Mouse (Mus musculus) heart, embryonic 11.5 days (tissue): ENCODE data around the gene Ak9. TPM values are rescaled to one million over a fixed set of nuclear protein-coding genes. Genes with fewer than 3 reads are reported as not detected.

Experiments
- ATAC-seq: fragments of 200-750 bp; cut with Nextera tagmentation; replicated peaks from 2 replicates; pipeline ENCODE4 v1.8.0; 2017; ENCODE audit warnings: moderate library complexity; ENCODE audit not compliant: insufficient number of reproducible peaks, low FRiP score, low TSS enrichment
- H3K27ac ChIP-seq: fragments of 300-500 bp; sonication (generic); 2 replicates; pipeline ENCODE4 v1.5.1; 2014; ENCODE audit warnings: mild to moderate bottlenecking, low read depth, low read length
- H3K27me3 ChIP-seq: fragments of 300-500 bp; sonication (generic); 2 replicates; pipeline ENCODE4 v1.6.1; 2014; ENCODE audit warnings: mild to moderate bottlenecking, low read length, mixed read lengths; ENCODE audit not compliant: control insufficient read depth, insufficient read depth
- H3K36me3 ChIP-seq: fragments of 300-500 bp; sonication (generic); 2 replicates; pipeline ENCODE4 v1.6.1; 2014; ENCODE audit warnings: mild to moderate bottlenecking, low read length, moderate library complexity, mixed read lengths; ENCODE audit not compliant: control insufficient read depth, insufficient read depth
- H3K4me1 ChIP-seq: fragments of 300-500 bp; sonication (generic); 2 replicates; pipeline ENCODE4 v1.6.1; 2014; ENCODE audit warnings: low read length; ENCODE audit not compliant: control insufficient read depth, insufficient read depth
- H3K4me2 ChIP-seq: fragments of 300-500 bp; sonication (generic); 2 replicates; pipeline ENCODE4 v1.6.1; 2014; ENCODE audit warnings: mild to moderate bottlenecking, moderate library complexity
- H3K4me3 ChIP-seq: fragments of 300-500 bp; sonication (generic); 2 replicates; pipeline ENCODE4 v1.5.1; 2014; ENCODE audit warnings: low read depth, low read length
- H3K9ac ChIP-seq: fragments of 300-500 bp; sonication (generic); 2 replicates; pipeline ENCODE4 v1.6.1; 2014; ENCODE audit warnings: mild to moderate bottlenecking, low read depth, low read length, moderate library complexity
- H3K9me3 ChIP-seq: fragments of 300-500 bp; sonication (generic); replicated peaks from 2 replicates; pipeline ENCODE4 v1.6.1; 2016; ENCODE audit warnings: low read length; ENCODE audit not compliant: control insufficient read depth
- WGBS: fragments of 180-500 bp; shearing (Covaris S2); extraction: QIAGEN DNeasy Blood & Tissue Kit; methylation state at CpG from one replicate; pipeline ENCODE4 v1.1.7; 2014; ENCODE audit not compliant: insufficient replicate concordance; 5-methylcytosine and 5-hydroxymethylcytosine counted together
- polyA plus RNA-seq: library from polyadenylated mRNA; unstranded; fragments of >200 nt; fragmentation: Nextera tagmentation; extraction: Ambion mirVana; gene quantifications from 2 replicates; pipeline ENCODE4 v1.2.1, GENCODE M21; 2014

The Ak9 gene
- polyA plus RNA-seq, 1 experiment from 2014 or later = 0.20 TPM

- Histone ChIP-seq H3K4me1 (no peaks in the 10 kb centered on the region), H3K4me3 (no peak overlapping the region), H3K27me3 (no peaks in the 10 kb centered on the region), H3K9ac (no peak overlapping the region), H3K9me3 (no peaks in the 10 kb centered on the region), H3K27ac (no peak overlapping the region), H3K4me2 (no peak overlapping the region), H3K36me3 (no peaks in the 10 kb centered on the region)
- no peak for ATAC-seq
- 81% methylated on average over 2 of the region's 2 CpGs for WGBS
These were observed 23.0 kb upstream of the Ak9 start for GRCm38 (mm10) chr10:41280796-41281195.

DNA sequence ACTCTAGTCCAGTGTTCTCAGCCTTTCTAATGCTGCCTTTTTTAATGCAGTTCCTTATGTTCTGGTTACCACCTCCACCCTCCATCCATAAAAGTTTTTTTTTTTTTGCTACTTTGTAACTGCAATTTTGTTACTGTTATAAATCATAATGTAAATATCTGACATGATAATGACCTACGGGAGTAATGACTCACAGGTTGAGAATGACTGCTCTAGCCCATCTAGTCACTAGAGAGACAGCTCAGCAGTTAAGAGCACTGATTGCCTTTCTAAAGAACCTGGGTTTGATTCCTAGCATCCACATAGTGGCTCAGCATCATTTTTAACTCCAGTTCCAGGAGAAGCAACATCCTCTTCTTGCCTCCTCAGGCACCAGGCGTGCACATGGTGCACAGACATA lies 21.7 kb upstream of the Ak9 start:
- ATAC-seq = no peak
- no peaks in the 10 kb centered on the region for H3K36me3 ChIP-seq
- no peak overlapping the region for H3K4me3 ChIP-seq
- no peaks in the 10 kb centered on the region for H3K9me3 ChIP-seq
- H3K27ac ChIP-seq = no peak overlapping the region
- WGBS = 82% methylated on average over 2 of the region's 2 CpGs
- H3K4me2 ChIP-seq = no peak overlapping the region
- no peaks in the 10 kb centered on the region for H3K4me1 ChIP-seq
- no peak overlapping the region for H3K9ac ChIP-seq
- no peaks in the 10 kb centered on the region for H3K27me3 ChIP-seq

GRCm38 (mm10) chr10:41287618-41288017 lies 16.2 kb upstream of the Ak9 start:
- ATAC-seq = no peak
- Histone ChIP-seq H3K27me3 (no peaks in the 10 kb centered on the region), H3K9me3 (no peaks in the 10 kb centered on the region), H3K4me1 (peaks cover 7% of the 10 kb centered on the region), H3K27ac (no peak overlapping the region), H3K9ac (no peak overlapping the region), H3K4me2 (no peak overlapping the region), H3K36me3 (no peaks in the 10 kb centered on the region), H3K4me3 (no peak overlapping the region)
- WGBS = 91% methylated on average over 3 of the region's 3 CpGs

GRCm38 (mm10) chr10:41288074-41288473 lies 15.7 kb upstream of the Ak9 start:
- H3K4me2 ChIP-seq = no peak overlapping the region
- WGBS = 68% methylated on average over 1 of the region's 1 CpGs
- H3K4me1 ChIP-seq = peaks cover 9% of the 10 kb centered on the region
- ATAC-seq = no peak
- H3K27ac ChIP-seq = no peak overlapping the region
- no peaks in the 10 kb centered on the region for H3K27me3 ChIP-seq
- H3K36me3 ChIP-seq = no peaks in the 10 kb centered on the region
- H3K9me3 ChIP-seq = no peaks in the 10 kb centered on the region
- H3K4me3 ChIP-seq = no peak overlapping the region
- no peak overlapping the region for H3K9ac ChIP-seq

DNA sequence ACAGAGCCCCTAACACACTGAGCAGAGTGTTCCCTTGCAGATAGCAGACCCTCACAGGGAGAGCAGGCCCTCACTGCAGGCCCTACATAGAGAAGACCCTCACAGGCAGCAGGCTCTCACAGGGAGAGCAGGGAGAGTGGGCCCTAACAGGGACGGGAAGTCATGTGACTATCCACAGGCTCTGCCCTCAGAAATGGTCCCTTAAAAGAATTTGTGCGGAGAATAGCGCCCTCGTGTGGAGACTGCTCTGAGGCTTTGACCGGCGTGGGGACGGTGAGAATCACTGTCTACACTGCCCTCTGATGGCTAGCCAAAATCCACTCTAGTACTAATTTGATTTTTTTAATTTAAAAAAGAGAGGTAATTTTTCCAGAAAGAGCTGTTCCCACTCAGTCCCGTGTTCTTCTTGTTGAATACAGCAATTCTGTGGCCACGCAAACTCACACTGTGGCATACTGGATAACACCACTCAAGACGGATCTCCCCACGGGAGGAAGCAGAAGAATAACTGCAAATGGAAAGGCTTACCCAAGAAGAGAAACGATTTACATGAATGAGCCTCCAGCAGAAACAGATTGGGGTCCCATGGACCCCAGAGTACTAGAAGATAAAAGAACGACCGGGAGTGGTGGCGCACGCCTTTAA lies 14.9 kb upstream of the Ak9 start:
- H3K4me2 ChIP-seq = peak overlapping the region; percentile 45
- peaks cover 16% of the 10 kb centered on the region for H3K4me1 ChIP-seq
- H3K27ac ChIP-seq = no peak overlapping the region
- no peaks in the 10 kb centered on the region for H3K36me3 ChIP-seq
- ATAC-seq = 0 out of 2 replicates have a peak, but pooled peaks have one; percentile 32
- 37% methylated on average over 16 of the region's 16 CpGs for WGBS
- H3K27me3 ChIP-seq = no peaks in the 10 kb centered on the region
- H3K4me3 ChIP-seq = no peak overlapping the region
- H3K9ac ChIP-seq = peak overlapping the region; percentile 54; the same call in 1 of the 2 replicates
- H3K9me3 ChIP-seq = no peaks in the 10 kb centered on the region

DNA sequence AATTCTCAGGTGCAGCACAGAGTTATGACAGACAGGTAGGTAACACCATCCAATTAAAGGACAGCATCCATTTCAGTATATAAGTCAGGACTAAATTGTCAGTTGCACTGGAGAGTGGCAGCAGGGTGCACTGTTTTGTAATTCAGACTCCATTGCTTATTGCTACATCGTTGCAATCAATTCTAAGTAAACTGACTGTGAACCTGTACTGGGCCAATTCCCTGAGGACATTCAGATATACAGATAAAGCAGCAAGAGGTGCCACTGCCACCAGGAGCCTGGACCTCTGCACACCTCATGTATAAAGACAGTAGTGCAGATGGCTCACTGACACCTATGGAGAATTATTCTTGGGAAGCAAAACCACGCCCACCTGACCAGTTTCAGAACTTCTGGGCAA lies 12.8 kb upstream of the Ak9 start:
- Histone ChIP-seq H3K27me3 (no peaks in the 10 kb centered on the region), H3K4me1 (peaks cover 28% of the 10 kb centered on the region), H3K27ac (no peak overlapping the region), H3K36me3 (no peaks in the 10 kb centered on the region), H3K4me3 (no peak overlapping the region), H3K9me3 (no peaks in the 10 kb centered on the region), H3K4me2 (no peak overlapping the region), H3K9ac (no peak overlapping the region)
- no peak for ATAC-seq
- 83% methylated on average over 2 of the region's 2 CpGs for WGBS

DNA sequence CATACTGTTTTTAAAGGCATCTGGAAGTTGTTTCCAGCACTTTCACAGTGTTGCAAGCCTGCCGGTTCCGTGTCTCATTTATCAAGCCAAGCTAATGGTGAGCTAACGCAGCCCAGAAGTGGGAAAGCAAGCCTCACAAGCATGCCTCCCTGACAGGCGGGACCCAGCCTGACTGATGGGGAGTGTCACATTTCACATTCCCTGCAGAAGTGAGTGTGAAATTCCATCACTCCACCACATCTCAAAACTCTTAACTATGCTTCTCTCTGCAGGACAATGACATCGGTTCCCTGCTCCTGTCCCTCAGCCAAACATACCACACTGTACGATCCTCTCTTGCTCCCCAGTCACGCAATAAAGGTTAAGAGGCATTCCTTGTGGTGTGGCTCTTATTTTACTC lies 10.8 kb upstream of the Ak9 start:
- H3K4me2 ChIP-seq = peak overlapping the region; percentile 51
- no peak overlapping the region for H3K4me3 ChIP-seq
- peak overlapping the region; percentile 92 for H3K27ac ChIP-seq
- WGBS = under 1% methylated on average over 7 of the region's 7 CpGs
- H3K27me3 ChIP-seq = no peaks in the 10 kb centered on the region
- peaks cover 30% of the 10 kb centered on the region for H3K4me1 ChIP-seq
- no peaks in the 10 kb centered on the region for H3K9me3 ChIP-seq
- peak; percentile 71 for ATAC-seq
- H3K9ac ChIP-seq = no peak overlapping the region
- H3K36me3 ChIP-seq = no peaks in the 10 kb centered on the region

DNA sequence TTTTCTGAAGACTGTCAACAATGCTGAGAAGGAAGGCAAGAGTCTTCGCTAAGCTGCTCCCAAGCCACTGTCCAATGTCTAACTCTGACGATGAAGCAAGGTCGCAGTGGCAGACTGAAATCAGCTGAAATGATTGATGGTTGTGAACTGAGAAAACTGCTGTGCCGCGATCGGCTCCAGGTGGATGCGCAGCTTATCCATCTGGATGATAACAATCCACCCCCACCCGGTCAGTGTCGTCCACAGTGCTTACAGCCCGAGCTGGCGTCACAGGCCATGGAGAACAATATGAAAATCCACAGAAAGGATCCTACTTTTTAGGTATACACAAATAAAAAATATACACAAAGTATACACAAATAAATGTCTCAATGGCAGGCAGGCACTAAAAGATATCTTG lies 9.0 kb upstream of the Ak9 start:
- Histone ChIP-seq H3K27me3 (no peaks in the 10 kb centered on the region), H3K4me3 (no peak overlapping the region), H3K9me3 (no peaks in the 10 kb centered on the region), H3K36me3 (no peaks in the 10 kb centered on the region), H3K4me2 (peak overlapping the region; percentile 1), H3K9ac (no peak overlapping the region), H3K4me1 (peaks cover 30% of the 10 kb centered on the region), H3K27ac (no peak overlapping the region)
- WGBS = 43% methylated on average over 11 of the region's 11 CpGs
- ATAC-seq = no peak

DNA sequence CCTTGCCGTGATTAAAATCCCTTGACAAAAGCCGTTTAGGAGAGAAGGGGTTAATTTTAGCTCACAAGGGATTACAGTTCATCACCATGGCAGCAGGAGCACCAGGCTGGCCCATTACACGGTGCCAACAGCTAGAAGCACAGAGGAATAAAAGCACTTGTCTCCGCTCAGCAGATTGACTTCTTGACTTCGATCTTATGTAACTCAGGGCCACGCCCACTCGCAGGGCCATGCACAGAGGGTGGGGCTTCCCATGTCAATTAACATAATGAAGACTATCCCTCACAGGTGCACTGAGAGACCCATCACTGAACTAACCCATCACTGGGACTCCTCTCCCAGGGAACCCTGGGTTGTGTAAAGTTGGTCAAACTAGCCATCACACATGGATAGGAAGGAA lies 8.6 kb upstream of the Ak9 start:
- Histone ChIP-seq H3K36me3 (no peaks in the 10 kb centered on the region), H3K9me3 (no peaks in the 10 kb centered on the region), H3K27me3 (no peaks in the 10 kb centered on the region), H3K4me2 (peak overlapping the region; percentile 24), H3K4me1 (peaks cover 30% of the 10 kb centered on the region), H3K4me3 (no peak overlapping the region), H3K27ac (no peak overlapping the region), H3K9ac (no peak overlapping the region)
- WGBS = 31% methylated on average over 7 of the region's 7 CpGs
- no peak for ATAC-seq
